Mouse (Mus musculus) intestine, embryonic 16.5 days (tissue): ENCODE results near the gene Snrpf. TPM values are rescaled to one million over a fixed set of nuclear protein-coding genes. Genes with fewer than 3 reads are reported as not detected.
A peak's percentile ranks its signal among the peaks of the same experiment; 100 is the strongest.

Source experiments
- ATAC-seq: fragments of 200-750 bp; cut with Nextera tagmentation; 2 replicates; pipeline ENCODE4 v1.8.0; 2017; ENCODE audit warnings: moderate TSS enrichment, moderate library complexity
- H3K27ac ChIP-seq: fragments of 300-500 bp; sonication (generic); 2 replicates; pipeline ENCODE4 v1.5.1; 2014; ENCODE audit warnings: mild to moderate bottlenecking, low read length
- H3K27me3 ChIP-seq: fragments of 300-500 bp; sonication (generic); replicated peaks from 2 replicates; pipeline ENCODE4 v1.6.1; 2014; ENCODE audit warnings: low read length, control low read depth, mixed read lengths; ENCODE audit not compliant: control insufficient read depth, insufficient read depth
- H3K36me3 ChIP-seq: fragments of 300-500 bp; sonication (generic); 2 replicates; pipeline ENCODE4 v1.6.1; 2014; ENCODE audit warnings: low read length, control low read depth; ENCODE audit not compliant: control insufficient read depth, insufficient read depth
- H3K4me1 ChIP-seq: fragments of 300-500 bp; sonication (generic); 2 replicates; pipeline ENCODE4 v1.6.1; 2014; ENCODE audit warnings: low read length, control low read depth, mixed read lengths; ENCODE audit not compliant: control insufficient read depth, insufficient read depth
- H3K4me2 ChIP-seq: fragments of 300-500 bp; sonication (generic); 2 replicates; pipeline ENCODE4 v1.6.1; 2014; ENCODE audit warnings: low read depth, low read length, control low read depth
- H3K4me3 ChIP-seq: fragments of 300-500 bp; sonication (generic); 2 replicates; pipeline ENCODE4 v1.5.1; 2014; ENCODE audit warnings: mild to moderate bottlenecking, low read length
- H3K9ac ChIP-seq: fragments of 300-500 bp; sonication (generic); 2 replicates; pipeline ENCODE4 v1.6.1; 2014; ENCODE audit warnings: low read depth, low read length
- H3K9me3 ChIP-seq: fragments of 300-500 bp; sonication (generic); 2 replicates; pipeline ENCODE4 v1.6.1; 2016; ENCODE audit warnings: low read length, control low read depth; ENCODE audit not compliant: control insufficient read depth
- WGBS: fragments of 180-500 bp; shearing (Covaris S2); extraction: QIAGEN DNeasy Blood & Tissue Kit; methylation state at CpG from one replicate; pipeline ENCODE4 v1.1.7; 2014; 5-methylcytosine and 5-hydroxymethylcytosine counted together
- polyA plus RNA-seq: library from polyadenylated mRNA; unstranded; fragments of >200 nt; fragmentation: Nextera tagmentation; extraction: Ambion mirVana; gene quantifications from 2 replicates; pipeline ENCODE4 v1.2.1, GENCODE M21; 2015

Gene Snrpf
- polyA plus RNA-seq, 1 experiment from 2014 or later = 94.6 TPM

DNA sequence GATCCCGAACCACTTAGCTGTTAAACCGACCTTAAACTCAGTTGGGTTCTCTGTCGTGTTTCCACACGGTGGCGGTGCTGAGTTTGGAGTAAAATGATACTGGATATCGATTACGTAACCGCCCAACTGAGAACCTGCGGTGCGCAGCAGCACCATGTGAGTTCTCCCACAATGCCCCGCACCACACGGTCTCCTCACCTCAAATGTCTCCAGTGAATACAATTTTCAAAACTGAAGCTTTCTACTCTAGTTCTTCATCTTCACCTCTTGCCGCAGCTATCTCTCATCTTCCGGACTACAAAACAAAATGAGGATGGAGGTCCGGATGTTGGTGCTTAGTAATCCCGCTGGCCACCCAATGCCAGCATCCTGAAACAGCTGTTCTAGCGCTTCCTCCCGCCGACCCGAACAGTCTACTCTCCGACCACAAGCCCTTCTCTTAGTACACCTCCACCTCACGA, 4.5 kb upstream of the Snrpf start:
- Histone ChIP-seq H3K9ac (peak overlapping the region; percentile 65), H3K4me3 (peak overlapping the region; percentile 49), H3K9me3 (no peaks in the 10 kb centered on the region), H3K27ac (no peak overlapping the region), H3K4me1 (peaks cover 3% of the 10 kb centered on the region; the same call in 1 of the 2 replicates), H3K36me3 (no peaks in the 10 kb centered on the region), H3K4me2 (peak overlapping the region; percentile 86), H3K27me3 (no peaks in the 10 kb centered on the region)
- 1% methylated on average over 22 of the region's 22 CpGs for WGBS
- peak; percentile 42; the same call in 1 of the 2 replicates for ATAC-seq

DNA sequence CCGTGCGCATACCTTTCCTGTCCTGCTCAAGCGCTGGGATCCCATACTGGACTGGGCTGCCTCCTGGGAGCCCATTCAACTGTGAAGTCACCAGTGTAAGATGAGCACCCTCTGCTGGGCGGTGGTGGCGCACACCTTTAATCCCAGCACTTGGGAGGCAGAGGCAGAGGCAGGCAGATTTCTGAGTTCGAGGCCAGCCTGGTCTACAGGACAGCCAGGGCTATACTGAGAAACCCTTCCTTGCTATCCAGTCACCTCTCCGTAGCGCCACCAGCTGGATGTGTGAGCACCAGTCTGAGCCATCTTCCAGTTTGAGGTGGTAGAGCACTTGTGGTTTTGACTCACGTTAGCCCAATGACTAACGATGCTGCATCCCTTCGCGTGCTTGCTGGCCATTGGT, 3.0 kb upstream of the Snrpf start:
- Histone ChIP-seq H3K27me3 (no peaks in the 10 kb centered on the region), H3K4me3 (no peak overlapping the region), H3K36me3 (no peaks in the 10 kb centered on the region), H3K9me3 (no peaks in the 10 kb centered on the region), H3K27ac (no peak overlapping the region), H3K9ac (no peak overlapping the region), H3K4me1 (peaks cover 13% of the 10 kb centered on the region; the same call in 1 of the 2 replicates), H3K4me2 (no peak overlapping the region)
- 59% methylated on average over 12 of the region's 12 CpGs for WGBS
- ATAC-seq = no peak

DNA sequence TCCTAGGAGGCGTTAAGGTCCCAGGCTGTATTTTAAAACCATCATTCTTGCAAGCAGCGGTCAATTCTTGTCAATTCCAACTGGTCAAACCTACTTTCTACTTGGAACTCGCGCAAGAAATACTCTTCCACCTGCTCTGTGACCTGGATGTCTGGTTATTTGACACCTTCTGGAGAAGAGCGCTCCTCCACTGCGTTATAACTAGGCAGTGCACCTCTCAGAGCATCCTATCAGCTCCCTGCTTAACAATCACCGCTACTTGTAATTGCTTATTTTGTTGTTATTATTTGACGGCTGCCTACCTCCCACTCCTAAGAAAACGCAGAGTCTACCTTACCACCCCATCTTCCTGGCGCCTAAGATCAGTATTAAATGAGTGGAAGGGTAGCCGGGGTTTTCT, 710 bp downstream of the Snrpf start:
- no peaks in the 10 kb centered on the region for H3K36me3 ChIP-seq
- no peaks in the 10 kb centered on the region for H3K9me3 ChIP-seq
- H3K27ac ChIP-seq = peak overlapping the region; percentile 47; the same call in 1 of the 2 replicates
- H3K4me2 ChIP-seq = peak overlapping the region; percentile 76
- no peaks in the 10 kb centered on the region for H3K27me3 ChIP-seq
- peak; percentile 38 for ATAC-seq
- peaks cover 10% of the 10 kb centered on the region; the same call in 1 of the 2 replicates for H3K4me1 ChIP-seq
- peak overlapping the region; percentile 83 for H3K9ac ChIP-seq
- 2% methylated on average over 11 of the region's 11 CpGs for WGBS
- H3K4me3 ChIP-seq = peak overlapping the region; percentile 82

DNA sequence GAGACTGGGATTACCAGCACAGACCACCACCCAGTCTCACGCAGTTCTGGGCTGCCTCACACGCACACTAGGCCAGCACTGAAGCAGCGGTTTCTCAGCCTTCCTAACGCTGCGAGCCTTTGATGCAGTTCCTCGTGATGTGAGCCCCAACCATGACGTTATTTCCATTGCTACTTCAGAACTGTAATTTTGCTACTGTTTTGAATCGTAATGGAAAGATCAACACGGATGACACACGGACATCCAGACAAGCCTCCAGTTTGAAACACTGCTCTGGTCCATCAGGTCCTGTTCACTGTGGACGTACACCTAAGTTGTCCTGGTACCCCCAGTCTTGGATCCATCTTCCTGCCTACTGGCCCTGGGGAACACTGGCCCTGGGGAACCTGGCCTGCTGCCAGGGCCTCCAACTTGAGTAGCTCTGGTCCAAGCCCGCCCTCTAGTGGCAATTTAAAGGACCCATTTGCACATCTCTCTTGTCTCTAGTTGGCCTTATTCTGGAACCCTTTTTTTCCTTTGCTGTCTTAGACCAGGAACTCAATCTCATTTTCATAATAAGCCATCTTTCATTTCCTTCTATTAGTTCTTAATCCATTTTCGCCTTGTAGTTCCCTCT, 12.1 kb downstream of the Snrpf start:
- WGBS = 62% methylated on average over 13 of the region's 13 CpGs
- H3K36me3 ChIP-seq = no peaks in the 10 kb centered on the region; the same call in 1 of the 2 replicates
- H3K27ac ChIP-seq = no peak overlapping the region
- no peak overlapping the region for H3K4me3 ChIP-seq
- H3K4me1 ChIP-seq = no peaks in the 10 kb centered on the region
- no peaks in the 10 kb centered on the region for H3K9me3 ChIP-seq
- ATAC-seq = peak; percentile 58; the same call in 1 of the 2 replicates
- H3K4me2 ChIP-seq = no peak overlapping the region
- no peaks in the 10 kb centered on the region for H3K27me3 ChIP-seq
- H3K9ac ChIP-seq = no peak overlapping the region

DNA sequence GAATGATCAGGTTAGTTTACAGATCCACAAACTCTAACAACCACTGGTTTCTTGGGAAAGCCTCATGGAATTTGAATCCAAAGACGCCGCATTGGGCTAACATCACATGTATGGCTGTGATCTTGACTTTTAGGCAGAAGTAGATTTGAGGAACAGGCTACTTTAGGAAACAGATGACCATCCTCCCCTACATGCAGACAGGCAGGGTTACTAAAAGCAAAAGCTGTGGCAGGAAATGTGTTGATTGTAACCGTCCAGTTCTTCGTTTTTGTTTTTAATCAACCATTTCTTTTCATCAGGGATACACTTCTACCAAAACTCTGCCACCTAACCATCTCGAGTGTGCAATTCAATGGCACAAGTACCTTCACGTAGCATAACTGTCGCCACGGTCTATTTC, 13.5 kb downstream of the Snrpf start:
- Histone ChIP-seq H3K27ac (no peak overlapping the region), H3K9ac (no peak overlapping the region), H3K4me3 (no peak overlapping the region), H3K36me3 (no peaks in the 10 kb centered on the region), H3K4me2 (no peak overlapping the region), H3K9me3 (no peaks in the 10 kb centered on the region), H3K4me1 (no peaks in the 10 kb centered on the region), H3K27me3 (no peaks in the 10 kb centered on the region)
- no peak for ATAC-seq
- 89% methylated on average over 8 of the region's 8 CpGs for WGBS

DNA sequence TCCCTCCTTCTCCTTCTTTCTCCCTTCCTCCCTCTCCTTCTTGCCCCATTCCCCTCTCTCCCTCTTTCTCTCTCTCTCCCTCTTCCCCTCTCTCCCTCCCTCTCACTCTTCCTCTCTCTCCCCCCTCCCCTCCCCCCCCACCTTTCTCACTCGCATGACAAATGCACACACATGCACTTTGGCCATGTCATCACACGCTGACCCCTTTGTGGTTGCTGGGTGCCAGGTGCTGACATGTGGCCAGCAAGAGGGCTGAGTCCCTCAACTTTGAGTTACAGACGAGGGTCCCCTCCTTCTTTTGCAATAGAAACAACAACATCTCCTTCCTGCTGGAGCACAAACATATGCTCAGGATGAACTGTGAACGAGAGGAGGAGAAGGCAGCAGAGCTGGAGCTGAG, 14.5 kb downstream of the Snrpf start:
- no peaks in the 10 kb centered on the region for H3K4me1 ChIP-seq
- H3K27ac ChIP-seq = no peak overlapping the region
- H3K4me3 ChIP-seq = no peak overlapping the region
- H3K27me3 ChIP-seq = no peaks in the 10 kb centered on the region
- no peak overlapping the region for H3K4me2 ChIP-seq
- 50% methylated on average over 4 of the region's 4 CpGs for WGBS
- no peak overlapping the region for H3K9ac ChIP-seq
- no peaks in the 10 kb centered on the region for H3K36me3 ChIP-seq
- H3K9me3 ChIP-seq = no peaks in the 10 kb centered on the region
- ATAC-seq = no peak

DNA sequence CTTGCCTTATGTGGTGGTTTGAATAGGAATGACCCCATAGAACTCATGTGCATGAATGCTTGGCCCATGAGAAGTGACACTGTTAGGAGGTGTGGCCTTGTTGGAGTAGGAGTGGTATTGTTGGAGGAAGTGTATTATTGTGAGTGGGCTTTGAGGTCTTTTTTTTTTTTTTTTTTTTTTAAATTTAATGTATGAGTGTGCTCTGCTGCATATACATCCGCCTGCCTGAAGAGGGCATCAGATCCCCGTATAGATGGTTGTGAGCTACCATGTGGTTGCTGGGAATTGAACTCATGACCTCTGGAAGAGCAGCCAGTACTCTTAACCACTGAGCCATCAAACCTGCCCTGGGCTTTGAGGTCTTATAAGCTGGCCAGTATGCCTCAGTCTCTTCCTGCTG, 17.3 kb downstream of the Snrpf start:
- no peaks in the 10 kb centered on the region for H3K27me3 ChIP-seq
- H3K4me2 ChIP-seq = no peak overlapping the region
- no peak overlapping the region for H3K9ac ChIP-seq
- no peaks in the 10 kb centered on the region for H3K9me3 ChIP-seq
- no peak overlapping the region for H3K4me3 ChIP-seq
- 37% methylated on average over 2 of the region's 2 CpGs for WGBS
- ATAC-seq = no peak
- H3K4me1 ChIP-seq = no peaks in the 10 kb centered on the region
- H3K27ac ChIP-seq = no peak overlapping the region
- no peaks in the 10 kb centered on the region for H3K36me3 ChIP-seq

DNA sequence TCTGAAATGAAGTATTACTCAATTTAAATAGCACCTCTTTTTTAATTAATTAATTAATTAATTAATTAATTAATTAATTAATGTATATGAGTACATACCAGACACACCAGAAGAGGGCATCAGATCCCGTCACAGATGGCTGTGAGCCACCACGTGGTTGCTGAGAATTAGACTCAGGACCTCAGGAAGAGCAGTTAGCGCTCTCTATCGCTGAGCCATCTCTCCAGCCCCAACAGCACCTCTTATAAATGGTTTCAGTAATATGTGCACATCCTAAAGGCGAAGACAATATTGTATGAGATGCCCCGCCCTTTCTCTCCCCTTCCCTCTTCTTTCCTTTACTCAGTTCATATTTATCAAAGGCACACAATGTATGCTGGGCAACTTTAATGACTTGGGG, 20.8 kb downstream of the Snrpf start:
- H3K27ac ChIP-seq = no peak overlapping the region
- no peak overlapping the region for H3K9ac ChIP-seq
- H3K9me3 ChIP-seq = no peaks in the 10 kb centered on the region
- WGBS = 89% methylated on average over 6 of the region's 6 CpGs
- H3K27me3 ChIP-seq = no peaks in the 10 kb centered on the region
- no peak for ATAC-seq
- no peak overlapping the region for H3K4me2 ChIP-seq
- H3K4me1 ChIP-seq = no peaks in the 10 kb centered on the region
- no peak overlapping the region for H3K4me3 ChIP-seq
- no peaks in the 10 kb centered on the region for H3K36me3 ChIP-seq

DNA sequence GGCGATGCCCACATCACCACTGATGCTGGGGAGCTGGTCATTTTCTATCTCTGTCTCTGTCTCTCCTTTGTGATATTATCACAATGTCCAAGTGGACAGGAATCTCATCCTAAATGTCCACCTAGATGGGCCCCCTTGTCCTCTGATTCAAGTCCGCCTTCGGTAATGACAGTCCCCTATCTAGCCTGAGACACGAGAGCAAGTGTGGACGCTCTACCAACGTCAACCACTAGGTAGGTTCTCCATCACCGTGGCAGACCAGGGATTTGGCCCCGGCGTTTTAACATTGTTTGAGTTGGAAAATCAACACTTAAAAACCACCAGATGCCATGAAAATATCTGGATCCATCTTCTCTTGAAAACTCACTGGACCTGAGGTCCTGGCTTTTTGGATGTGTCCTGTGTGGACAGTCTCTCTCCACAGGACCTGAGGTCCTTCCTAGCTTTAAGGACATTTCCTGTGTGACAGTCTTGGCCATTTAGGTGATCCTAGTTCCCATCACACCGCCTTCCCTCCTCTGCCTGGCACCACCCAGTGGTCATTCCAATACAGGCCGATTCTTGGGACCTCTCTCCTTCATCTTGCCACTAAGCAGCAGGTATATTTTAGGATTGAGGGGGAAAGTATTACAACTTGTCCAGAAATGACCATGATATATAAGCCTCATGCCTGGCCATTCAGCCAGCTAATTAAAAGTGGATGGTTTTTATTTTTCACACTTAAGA, 21.5 kb downstream of the Snrpf start:
- H3K36me3 ChIP-seq = no peaks in the 10 kb centered on the region
- ATAC-seq = no peak
- no peaks in the 10 kb centered on the region for H3K27me3 ChIP-seq
- no peak overlapping the region for H3K4me3 ChIP-seq
- H3K4me2 ChIP-seq = no peak overlapping the region
- H3K27ac ChIP-seq = no peak overlapping the region
- no peaks in the 10 kb centered on the region for H3K9me3 ChIP-seq
- H3K4me1 ChIP-seq = no peaks in the 10 kb centered on the region
- no peak overlapping the region for H3K9ac ChIP-seq
- WGBS = 90% methylated on average over 11 of the region's 11 CpGs
